Mouse (Mus musculus) testis, adult 2 months (tissue): ENCODE data around the gene Paqr5.

Experiments used
- CTCF ChIP-seq: fragments of 200-500 bp; IDR thresholded peaks from 2 replicates; pipeline ENCODE4 v1.5.1; 2012; ENCODE audit warnings: low read depth, mild to moderate bottlenecking, inconsistent platforms, low read length, moderate library complexity; ENCODE audit not compliant: control insufficient read depth, insufficient read depth, insufficient replicate concordance
- POLR2A ChIP-seq: fragments of 200-500 bp; IDR thresholded peaks from 2 replicates; pipeline ENCODE4 v1.6.1; 2012; ENCODE audit warnings: low read depth, mild to moderate bottlenecking, inconsistent platforms, low read length, moderate library complexity; ENCODE audit not compliant: control insufficient read depth

GRCm38 (mm10) chr9:62007028-62007427 is 19.6 kb downstream of the Paqr5 start:
- TF ChIP-seq POLR2A (no peak), CTCF (no peak)
